Mouse (Mus musculus): ENCODE data around the gene Zfp672. TPM values are rescaled to one million over a fixed set of nuclear protein-coding genes. Genes with fewer than 3 reads are reported as not detected.
A peak's percentile ranks its signal among the peaks of the same experiment; 100 is the strongest.

Gene Zfp672
- polyA plus RNA-seq, 2 experiments = 22.2 to 48.6 TPM

DNA sequence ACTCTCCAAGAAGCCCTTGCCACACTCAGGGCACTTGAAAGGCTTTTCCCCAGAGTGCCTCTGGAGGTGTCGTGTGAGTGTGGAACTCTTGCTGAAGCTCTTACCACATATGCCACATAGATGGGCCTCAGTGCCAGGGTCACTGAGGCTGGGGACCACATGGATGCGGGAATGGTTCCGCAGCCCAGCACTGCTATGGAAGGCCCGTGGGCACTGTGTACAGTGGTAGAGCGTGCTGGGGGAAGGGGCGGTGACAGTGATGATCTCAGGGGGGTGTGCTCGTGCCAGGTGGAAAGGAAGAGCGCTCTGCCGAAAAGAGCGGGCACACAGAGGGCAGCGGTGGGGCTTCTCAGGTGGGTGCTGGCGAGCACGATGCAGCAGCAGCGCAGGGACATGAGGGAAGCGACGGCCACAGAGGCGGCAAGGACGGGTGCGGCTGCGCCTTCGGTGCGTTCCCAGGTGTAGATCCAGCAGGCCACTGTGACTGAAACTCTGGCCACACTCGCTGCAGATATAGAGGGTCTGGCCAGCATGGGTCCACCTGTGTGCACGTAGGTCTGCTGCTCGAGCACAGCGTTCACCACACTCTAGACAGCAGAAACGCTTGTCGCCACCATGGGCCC is 13.3 kb downstream of the Zfp672 start:
- Histone ChIP-seq H3K4me2 (ENCODE audit: low read depth) (no peak overlapping the region), H3K4me3 (ENCODE audit: insufficient read depth in 1 of 2, low read depth in 2 of 2, low read length in 2 of 2) (no peak overlapping the region), H3K27me3 (ENCODE audit: control insufficient read depth, insufficient read depth, low read length) (no peaks in the 10 kb centered on the region), H3K4me1 (replicated peaks; ENCODE audit: control insufficient read depth in 2 of 2, insufficient read depth in 2 of 2, low read length in 1 of 2) (peaks cover 3 to 4% of the 10 kb centered on the region in 2 experiments), H3K36me3 (replicated peaks; ENCODE audit: control insufficient read depth, insufficient read depth, low read depth) (peaks cover 38% of the 10 kb centered on the region), H3K9ac (replicated peaks) (no peak overlapping the region), H3K9me3 (ENCODE audit: control insufficient read depth, low read length) (no peaks in the 10 kb centered on the region), H3K27ac (no peak overlapping the region)
- TF ChIP-seq CTCF (IDR thresholded peaks at IDR 0.05; ENCODE audit: low read depth) (no peak), EP300 (IDR thresholded peaks at IDR 0.05; ENCODE audit: low read depth) (no peak)
- ATAC-seq (ENCODE audit: insufficient read depth) = 0 out of 2 replicates have a peak, but pooled peaks have one; percentile 13
- DNase-seq (ENCODE audit: low read depth in 3 of 3, low spot score in 3 of 3) = no peak
- 86% methylated on average over 28 of the region's 28 CpGs for WGBS (ENCODE audit: insufficient replicate concordance)

DNA sequence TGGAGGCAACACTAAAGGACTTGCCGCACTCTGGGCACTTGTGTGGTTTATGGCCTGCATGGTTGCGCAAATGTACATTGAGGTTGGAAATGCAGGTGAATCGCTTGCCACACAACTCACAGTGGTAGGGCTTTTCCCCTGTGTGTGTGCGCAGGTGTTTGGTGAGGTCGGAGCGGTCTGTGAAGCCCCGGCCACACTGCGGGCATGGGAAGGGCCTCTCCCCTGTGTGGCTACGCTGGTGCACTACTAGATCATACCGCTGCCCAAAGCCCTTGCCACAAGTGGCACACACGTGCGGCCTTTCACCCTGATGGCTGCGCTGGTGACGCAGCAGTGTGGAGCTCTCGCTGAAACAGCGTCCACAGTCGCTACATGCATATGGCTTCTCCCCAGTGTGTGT is 13.8 kb downstream of the Zfp672 start:
- ATAC-seq (ENCODE audit: insufficient read depth) (0 out of 2 replicates have a peak, but pooled peaks have one; percentile 16), DNase-seq (ENCODE audit: low read depth in 3 of 3, low spot score in 3 of 3) (no peak)
- peaks cover 38% of the 10 kb centered on the region for H3K36me3 ChIP-seq (replicated peaks; ENCODE audit: control insufficient read depth, insufficient read depth, low read depth)
- WGBS (ENCODE audit: insufficient replicate concordance) = 88% methylated on average over 17 of the region's 17 CpGs
- no peaks in the 10 kb centered on the region for H3K27me3 ChIP-seq (ENCODE audit: control insufficient read depth, insufficient read depth, low read length)
- H3K4me2 ChIP-seq (ENCODE audit: low read depth) = no peak overlapping the region
- H3K4me1 ChIP-seq (replicated peaks; ENCODE audit: control insufficient read depth in 2 of 2, insufficient read depth in 2 of 2, low read length in 1 of 2) = no peaks in the 10 kb centered on the region
- no peak for TF ChIP-seq EP300 (IDR thresholded peaks at IDR 0.05; ENCODE audit: low read depth)
- TF ChIP-seq CTCF (IDR thresholded peaks at IDR 0.05; ENCODE audit: low read depth) = no peak
- no peak overlapping the region for H3K27ac ChIP-seq
- no peak overlapping the region for H3K4me3 ChIP-seq (ENCODE audit: insufficient read depth in 1 of 2, low read depth in 2 of 2, low read length in 2 of 2)
- no peaks in the 10 kb centered on the region for H3K9me3 ChIP-seq (ENCODE audit: control insufficient read depth, low read length)
- no peak overlapping the region for H3K9ac ChIP-seq (replicated peaks)

DNA sequence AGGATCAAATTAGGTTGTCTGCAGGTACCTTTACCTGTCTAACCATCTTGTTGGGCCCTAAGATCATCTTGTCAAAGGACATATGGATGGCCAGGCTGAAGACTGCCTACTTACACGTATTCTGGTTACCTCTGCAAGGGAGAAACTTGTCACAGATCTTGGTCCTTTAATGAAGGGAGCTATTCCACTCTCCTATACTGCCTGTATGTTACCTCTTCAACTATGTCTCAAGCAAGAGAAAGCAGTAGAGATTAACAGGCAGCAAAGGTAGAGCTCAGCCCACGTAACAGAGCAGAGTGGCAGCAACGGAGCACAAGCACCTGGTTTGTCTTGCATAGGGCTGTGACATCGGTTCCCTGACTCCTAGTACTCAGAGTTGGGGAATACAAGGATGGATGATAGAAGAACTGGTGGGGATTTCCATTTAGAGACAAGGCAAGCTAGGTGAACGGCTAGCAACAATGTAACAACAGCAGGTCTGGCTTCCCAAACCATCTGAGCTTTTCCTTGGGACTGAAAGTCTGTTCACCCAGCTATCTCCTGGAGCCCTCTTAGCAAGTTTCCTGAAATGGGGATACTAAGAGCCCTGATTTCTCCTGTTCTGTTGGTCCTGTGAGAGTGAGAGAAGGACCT is 14.5 kb downstream of the Zfp672 start:
- H3K9me3 ChIP-seq (ENCODE audit: control insufficient read depth, low read length) = no peaks in the 10 kb centered on the region
- 85% methylated on average over 5 of the region's 5 CpGs for whole genome bisulfite sequencing (ENCODE audit: insufficient replicate concordance)
- peaks cover 38% of the 10 kb centered on the region for H3K36me3 ChIP-seq (replicated peaks; ENCODE audit: control insufficient read depth, insufficient read depth, low read depth)
- DNase-seq (ENCODE audit: low read depth in 3 of 3, low spot score in 3 of 3) (no peak), ATAC-seq (ENCODE audit: insufficient read depth) (no peak)
- no peaks in the 10 kb centered on the region for H3K27me3 ChIP-seq (ENCODE audit: control insufficient read depth, insufficient read depth, low read length)
- H3K9ac ChIP-seq (replicated peaks) = no peak overlapping the region
- no peak overlapping the region for H3K27ac ChIP-seq
- no peak overlapping the region for H3K4me3 ChIP-seq (ENCODE audit: insufficient read depth in 1 of 2, low read depth in 2 of 2, low read length in 2 of 2)
- H3K4me2 ChIP-seq (ENCODE audit: low read depth) = no peak overlapping the region
- no peaks in the 10 kb centered on the region for H3K4me1 ChIP-seq (replicated peaks; ENCODE audit: control insufficient read depth in 2 of 2, insufficient read depth in 2 of 2, low read length in 1 of 2)
- TF ChIP-seq CTCF (IDR thresholded peaks at IDR 0.05; ENCODE audit: low read depth) (no peak), EP300 (IDR thresholded peaks at IDR 0.05; ENCODE audit: low read depth) (no peak)

DNA sequence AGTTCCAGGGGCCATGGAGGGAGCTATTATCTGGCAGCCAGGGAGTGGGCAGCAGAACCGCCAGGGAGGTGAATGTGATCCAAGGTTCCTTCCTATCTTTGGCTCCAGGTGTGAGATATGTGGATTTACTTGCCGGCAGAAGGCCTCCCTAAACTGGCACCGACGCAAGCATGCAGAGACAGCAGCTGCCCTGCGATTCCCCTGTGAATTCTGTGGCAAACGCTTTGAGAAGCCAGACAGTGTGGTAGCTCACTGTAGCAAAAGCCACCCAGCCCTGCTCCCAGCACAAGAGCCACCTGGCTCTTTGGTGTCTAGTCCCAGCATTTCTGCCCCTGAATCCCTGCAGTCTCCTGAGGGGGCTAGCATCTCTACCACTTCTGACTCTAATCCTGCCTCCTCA is 16.1 kb downstream of the Zfp672 start:
- DNase-seq (ENCODE audit: low read depth in 3 of 3, low spot score in 3 of 3) (no peak), ATAC-seq (ENCODE audit: insufficient read depth) (no peak)
- Histone ChIP-seq H3K27me3 (ENCODE audit: control insufficient read depth, insufficient read depth, low read length) (no peaks in the 10 kb centered on the region), H3K27ac (no peak overlapping the region), H3K9ac (replicated peaks) (no peak overlapping the region), H3K36me3 (replicated peaks; ENCODE audit: control insufficient read depth, insufficient read depth, low read depth) (peaks cover 23% of the 10 kb centered on the region), H3K4me1 (replicated peaks; ENCODE audit: control insufficient read depth in 2 of 2, insufficient read depth in 2 of 2, low read length in 1 of 2) (no peaks in the 10 kb centered on the region), H3K4me3 (ENCODE audit: insufficient read depth in 1 of 2, low read depth in 2 of 2, low read length in 2 of 2) (no peak overlapping the region), H3K4me2 (ENCODE audit: low read depth) (no peak overlapping the region), H3K9me3 (ENCODE audit: control insufficient read depth, low read length) (no peaks in the 10 kb centered on the region)
- 83% methylated on average over 6 of the region's 6 CpGs for WGBS (ENCODE audit: insufficient replicate concordance)
- TF ChIP-seq CTCF (IDR thresholded peaks at IDR 0.05; ENCODE audit: low read depth) = no peak
- TF ChIP-seq EP300 (IDR thresholded peaks at IDR 0.05; ENCODE audit: low read depth) = no peak

DNA sequence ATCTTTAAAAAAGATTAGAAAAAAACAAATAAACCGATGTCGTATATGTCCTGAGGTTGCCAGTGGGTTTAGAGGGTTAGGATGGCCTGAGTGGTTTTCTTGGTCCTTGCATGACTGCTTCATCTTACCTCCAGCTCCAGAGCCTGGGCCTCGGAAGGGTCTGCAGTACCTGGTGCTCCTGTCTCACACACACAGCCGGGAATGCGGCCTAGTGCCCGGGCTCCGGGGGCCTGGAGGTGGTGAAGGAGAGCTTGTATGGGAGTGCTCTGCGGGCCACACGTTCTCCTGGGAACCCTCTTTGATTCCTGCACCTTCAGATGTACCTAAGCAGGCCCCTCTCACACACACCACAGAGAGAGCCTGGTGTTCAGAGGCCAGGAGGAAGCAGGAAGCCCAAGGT is 21.5 kb downstream of the Zfp672 start:
- H3K4me1 ChIP-seq (replicated peaks; ENCODE audit: control insufficient read depth in 2 of 2, insufficient read depth in 2 of 2, low read length in 1 of 2) = peaks cover 9 to 11% of the 10 kb centered on the region in 2 experiments; a peak in 3 of 4 replicates
- no peak overlapping the region for H3K4me3 ChIP-seq (ENCODE audit: insufficient read depth in 1 of 2, low read depth in 2 of 2, low read length in 2 of 2)
- no peak overlapping the region for H3K4me2 ChIP-seq (ENCODE audit: low read depth)
- H3K9me3 ChIP-seq (ENCODE audit: control insufficient read depth, low read length) = no peaks in the 10 kb centered on the region
- TF ChIP-seq EP300 (IDR thresholded peaks at IDR 0.05; ENCODE audit: low read depth) = no peak
- TF ChIP-seq CTCF (IDR thresholded peaks at IDR 0.05; ENCODE audit: low read depth) = no peak
- no peaks in the 10 kb centered on the region for H3K27me3 ChIP-seq (ENCODE audit: control insufficient read depth, insufficient read depth, low read length)
- WGBS (ENCODE audit: insufficient replicate concordance) = 90% methylated on average over 9 of the region's 9 CpGs
- no peak for ATAC-seq (ENCODE audit: insufficient read depth)
- no peak overlapping the region for H3K27ac ChIP-seq
- H3K36me3 ChIP-seq (replicated peaks; ENCODE audit: control insufficient read depth, insufficient read depth, low read depth) = no peaks in the 10 kb centered on the region
- no peak for DNase-seq (ENCODE audit: low read depth in 3 of 3, low spot score in 3 of 3)
- H3K9ac ChIP-seq (replicated peaks) = no peak overlapping the region

Measured in liver, embryonic 14.5 days (tissue).